Mouse (Mus musculus): ENCODE data around the gene Rxfp1.

DNA sequence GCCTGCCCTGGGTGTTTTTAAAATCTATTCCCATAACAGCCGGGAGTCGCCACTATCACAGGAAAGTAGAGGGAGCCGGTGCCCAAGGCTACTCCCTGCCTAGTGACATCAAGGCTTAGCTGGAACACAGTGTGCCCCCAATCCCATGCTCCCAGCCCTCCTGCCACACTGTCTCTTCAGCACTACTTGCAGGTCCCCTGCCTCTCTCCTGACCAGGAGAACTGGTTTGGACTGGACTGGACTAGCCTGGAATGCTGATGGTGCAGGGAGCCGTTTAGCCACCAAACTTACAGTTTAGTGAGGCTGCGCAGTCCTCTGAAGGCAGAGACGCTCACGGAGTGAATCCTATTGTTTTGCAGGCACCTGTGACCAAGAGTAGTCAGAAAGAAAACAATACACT, 67.1 kb downstream of the Rxfp1 start:
- TF ChIP-seq CTCF (conservative IDR thresholded peaks at IDR 0.05; ENCODE audit: low read length) (no peak), NANOG (IDR thresholded peaks at IDR 0.05; ENCODE audit: borderline replicate concordance, low read length) (no peak), POU5F1 (IDR thresholded peaks at IDR 0.05; ENCODE audit: borderline replicate concordance, low read length) (no peak)

Measured in E14TG2a.4 (cell line).